Mouse (Mus musculus): ENCODE results near the gene Il10. TPM values are rescaled to one million over a fixed set of nuclear protein-coding genes. Genes with fewer than 3 reads are reported as not detected.

Gene Il10
- total RNA-seq, 2 experiments from 2014 or later, result not detected

- intact Hi-C loops (cut with DNase I), result no loop called here
- DNase-seq, result no peak
These were observed 28.6 kb downstream of the Il10 start for GRCm38 (mm10) chr1:131048121-131048863.

GRCm38 (mm10) chr1:131048946-131049345, 29.3 kb downstream of the Il10 start:
- intact Hi-C loops (cut with DNase I), result no loop called here
- no peak for DNase-seq

- no peak for DNase-seq
- intact Hi-C loops (cut with DNase I), result no loop called here
These were observed 29.7 kb downstream of the Il10 start for GRCm38 (mm10) chr1:131049361-131049806.

- intact Hi-C loops (cut with DNase I), result no loop called here
- no peak for DNase-seq
These were observed 30.4 kb downstream of the Il10 start for GRCm38 (mm10) chr1:131050011-131050410.

GRCm38 (mm10) chr1:131050617-131051016, 31.0 kb downstream of the Il10 start:
- intact Hi-C loops (cut with DNase I), result no loop called here
- DNase-seq, result no peak

- intact Hi-C loops (cut with DNase I), result no loop called here
These were observed 31.4 kb downstream of the Il10 start for GRCm38 (mm10) chr1:131051073-131051472.

GRCm38 (mm10) chr1:131053239-131053638, 33.6 kb downstream of the Il10 start:
- intact Hi-C loops (cut with DNase I), result loop anchor here (1.0 to 2.0 kb wide), 2 partner anchors 69 to 178 kb away; no protein-coding TSS in a partner anchor
- peak in 1 of 2 experiments; percentile 31 for DNase-seq

More at GRCm38 (mm10) chr1:131051073-131051472, 31.4 kb downstream of the Il10 start:
- no peak for DNase-seq

- intact Hi-C loops (cut with DNase I), result loop anchor here (1.0 to 2.0 kb wide), 2 partner anchors 69 to 179 kb away; no protein-coding TSS in a partner anchor
- DNase-seq, result no peak
These were observed 34.0 kb downstream of the Il10 start for GRCm38 (mm10) chr1:131053656-131054055.

- intact Hi-C loops (cut with DNase I), result no loop called here
- no peak for DNase-seq
These were observed 34.6 kb downstream of the Il10 start for GRCm38 (mm10) chr1:131054251-131054650.

- DNase-seq, result no peak
- intact Hi-C loops (cut with DNase I), result no loop called here
These were observed 38.8 kb downstream of the Il10 start for GRCm38 (mm10) chr1:131058431-131058830.

GRCm38 (mm10) chr1:131059411-131059810, 39.8 kb downstream of the Il10 start:
- DNase-seq, result no peak
- intact Hi-C loops (cut with DNase I), result no loop called here

- DNase-seq, result no peak
These were observed 40.2 kb downstream of the Il10 start for GRCm38 (mm10) chr1:131059841-131060240.

GRCm38 (mm10) chr1:131060290-131061253, 40.9 kb downstream of the Il10 start:
- intact Hi-C loops (cut with DNase I), result loop anchor here (5.0 kb wide), 1 partner anchor 37 kb away; the partner anchor contains the start of gene Mapkapk2
- peak in 1 of 2 experiments; percentile 46 for DNase-seq

More at GRCm38 (mm10) chr1:131059841-131060240, 40.2 kb downstream of the Il10 start:
- intact Hi-C loops (cut with DNase I), result loop anchor here (5.0 kb wide), 1 partner anchor 37 kb away; the partner anchor contains the start of gene Mapkapk2

GRCm38 (mm10) chr1:131061740-131062254, 42.2 kb downstream of the Il10 start:
- DNase-seq, result no peak
- intact Hi-C loops (cut with DNase I), result loop anchor here (5.0 kb wide), 1 partner anchor 36 kb away; the partner anchor contains the start of gene Mapkapk2

- DNase-seq, result peak; percentile 48 to 51
- intact Hi-C loops (cut with DNase I), result loop anchor here (5.0 kb wide), 1 partner anchor 34 kb away; the partner anchor contains the start of gene Mapkapk2
These were observed 43.2 kb downstream of the Il10 start for GRCm38 (mm10) chr1:131062821-131063220.

- intact Hi-C loops (cut with DNase I), result loop anchor here (5.0 kb wide), 1 partner anchor 33 kb away; the partner anchor contains the start of gene Mapkapk2
- DNase-seq, result no peak
These were observed 44.6 kb downstream of the Il10 start for GRCm38 (mm10) chr1:131064202-131064601.

- no peak for DNase-seq
These were observed 48.5 kb downstream of the Il10 start for GRCm38 (mm10) chr1:131068011-131068727.

GRCm38 (mm10) chr1:131069010-131069409, 49.4 kb downstream of the Il10 start:
- intact Hi-C loops (cut with DNase I), result no loop called here
- DNase-seq, result peak in 1 of 2 experiments; percentile 40

More at GRCm38 (mm10) chr1:131068011-131068727, 48.5 kb downstream of the Il10 start:
- intact Hi-C loops (cut with DNase I), result no loop called here

GRCm38 (mm10) chr1:131072376-131072990, 52.8 kb downstream of the Il10 start:
- DNase-seq, result no peak
- intact Hi-C loops (cut with DNase I), result no loop called here

Data from gastrocnemius, postnatal 36 days (tissue).